ENCODE assay signal across 10 mouse cellular contexts in the genomic region with DNA sequence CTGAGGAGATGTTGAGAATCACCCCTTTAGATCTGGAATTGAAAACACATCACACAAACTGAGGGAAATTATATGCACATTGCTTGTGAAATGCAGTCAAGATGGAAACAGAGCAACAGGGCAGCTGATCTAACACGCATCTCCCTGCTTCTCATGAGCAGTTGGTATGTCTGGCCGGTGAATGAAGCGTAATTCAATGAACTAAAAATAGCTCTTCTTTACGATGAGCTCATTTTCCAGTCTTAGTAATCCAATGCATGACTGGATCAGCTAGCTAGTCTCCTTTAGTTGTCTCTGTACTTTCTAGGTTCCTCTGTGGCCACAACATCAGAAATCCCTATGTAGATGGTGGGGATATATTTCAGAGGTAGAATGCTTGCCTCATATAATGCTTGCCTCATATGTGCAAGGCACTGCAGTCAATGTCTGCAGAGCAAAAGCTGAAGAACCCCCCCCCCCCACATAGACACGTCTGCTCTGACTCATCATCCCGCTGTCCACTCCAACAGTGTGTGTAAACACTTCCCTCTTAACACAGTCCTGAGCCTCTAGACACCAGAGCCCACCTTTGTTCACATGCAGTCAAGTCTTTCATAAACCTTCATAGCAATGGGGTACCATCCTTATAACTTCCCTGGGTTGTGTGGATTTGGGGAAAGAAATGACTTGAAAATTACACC. TPM values are rescaled to one million over a fixed set of nuclear protein-coding genes. Genes with fewer than 3 reads are reported as not detected.
DNase-seq lines count a peak whose midpoint lies in the region; ATAC-seq and TF ChIP-seq lines count a peak whose summit lies in the region.
"Had no signal": no experiment of that assay in that cellular context is flagged by ENCODE, and none has a peak within 500 bp of the region (broad histone marks: within the 10 kb centered on the region; RNA-seq: fewer than 3 reads in every experiment).

No protein-coding gene starts in this region.

- H3K9me3 ChIP-seq in lung, postnatal 0 days (ENCODE audit: low read length) = no peaks in the 10 kb centered on the region
- no peaks in the 10 kb centered on the region for H3K9me3 ChIP-seq in heart, embryonic 11.5 days (replicated peaks; ENCODE audit: control insufficient read depth, low read length)

- H3K9ac ChIP-seq in lung, postnatal 0 days (replicated peaks; ENCODE audit: low read depth) = no peak overlapping the region
- 0 out of 2 replicates have a peak overlapping the region, but pooled peaks have one; percentile 12 for H3K9ac ChIP-seq in heart, embryonic 11.5 days (ENCODE audit: low read depth, low read length)

- TF ChIP-seq EP300 in lung, postnatal 0 days (IDR thresholded peaks at IDR 0.05) = no peak

- no peak overlapping the region for H3K4me3 ChIP-seq in cerebellum, adult 2 months (replicated peaks; ENCODE audit: insufficient read depth, low read depth, low read length)
- H3K4me3 ChIP-seq in lung, postnatal 0 days (ENCODE audit: low read depth, low read length) = no peak overlapping the region
- H3K4me3 ChIP-seq in lung, adult 2 months (replicated peaks; ENCODE audit: extremely low read depth, low read depth, low read length) = no peak overlapping the region
- H3K4me3 ChIP-seq in heart, embryonic 11.5 days (ENCODE audit: low read depth, low read length) = no peak overlapping the region

- intact Hi-C loops in left cerebral cortex, postnatal 10 days (cut with DNase I) = loop anchor here (5.0 kb wide), 1 partner anchor 202 kb away; no protein-coding TSS in a partner anchor

- no peak overlapping the region for H3K4me2 ChIP-seq in lung, postnatal 0 days (replicated peaks; ENCODE audit: low read depth, low read length)
- peak overlapping the region; percentile 44 for H3K4me2 ChIP-seq in heart, embryonic 11.5 days

- no peaks in the 10 kb centered on the region for H3K27me3 ChIP-seq in cerebellum, adult 2 months (ENCODE audit: control insufficient read depth, insufficient read depth, low read length)
- no peaks in the 10 kb centered on the region for H3K27me3 ChIP-seq in lung, postnatal 0 days (replicated peaks; ENCODE audit: insufficient read depth, low read length)
- H3K27me3 ChIP-seq in heart, embryonic 11.5 days (ENCODE audit: control insufficient read depth, insufficient read depth, low read length) = no peaks in the 10 kb centered on the region

- TF ChIP-seq CTCF in cerebellum, adult 2 months (IDR thresholded peaks at IDR 0.05; ENCODE audit: borderline replicate concordance, insufficient read depth, low read depth, low read length) = no peak
- no peak for TF ChIP-seq CTCF in lung, postnatal 0 days (IDR thresholded peaks at IDR 0.05)
- no peak for TF ChIP-seq CTCF in lung, adult 2 months (IDR thresholded peaks at IDR 0.05; ENCODE audit: insufficient read depth, low read length)

- H3K4me1 ChIP-seq in cerebellum, adult 2 months (ENCODE audit: control insufficient read depth, insufficient read depth, low read length) = peaks cover 3% of the 10 kb centered on the region; the same call in 1 of the 2 replicates
- no peaks in the 10 kb centered on the region for H3K4me1 ChIP-seq in lung, postnatal 0 days (ENCODE audit: insufficient read depth, low read depth, low read length)
- no peaks in the 10 kb centered on the region; the same call in 1 of the 2 replicates for H3K4me1 ChIP-seq in lung, adult 2 months (ENCODE audit: control insufficient read depth, insufficient read depth, low read length)
- H3K4me1 ChIP-seq in heart, embryonic 11.5 days (ENCODE audit: control insufficient read depth, insufficient read depth, low read length) = peaks cover 17% of the 10 kb centered on the region

- peak; percentile 38; the same call in 1 of the 2 replicates for ATAC-seq in lung, postnatal 0 days
- ATAC-seq in heart, embryonic 11.5 days (replicated peaks; ENCODE audit: insufficient number of reproducible peaks, low FRiP score, low TSS enrichment) = no peak; the same call in 1 of the 2 replicates

- H3K27ac ChIP-seq in cerebellum, adult 2 months (ENCODE audit: insufficient read depth, low read length) = peak overlapping the region; percentile 47; the same call in 1 of the 2 replicates
- no peak overlapping the region for H3K27ac ChIP-seq in lung, postnatal 0 days (ENCODE audit: low read length)
- peak overlapping the region; percentile 64 for H3K27ac ChIP-seq in heart, embryonic 11.5 days (ENCODE audit: low read depth, low read length)

- DNase-seq in cerebellum, adult 2 months = peak; percentile 40 to 71
- no peak for DNase-seq in cerebellum, postnatal 4 days (ENCODE audit: low spot score in 2 of 2)
- no peak for DNase-seq in lung, postnatal 0 days (ENCODE audit: low spot score)
- no peak for DNase-seq in lung, adult 2 months
- peak; percentile 30 for DNase-seq in skeletal muscle tissue, adult 2 months (ENCODE audit: low read depth, low spot score)
- no peak for DNase-seq in left cerebral cortex, postnatal 10 days (ENCODE audit: extremely low spot score in 1 of 2, low spot score in 2 of 2)
- DNase-seq in adrenal gland, postnatal 10 days = no peak

- WGBS in cerebellum, adult 2 months = 11% methylated on average over 6 of the region's 6 CpGs
- 51% methylated on average over 6 of the region's 6 CpGs for WGBS in lung, postnatal 0 days
- WGBS in lung, adult 2 months = 46% methylated on average over 6 of the region's 6 CpGs
- WGBS in heart, embryonic 11.5 days (ENCODE audit: insufficient replicate concordance) = 36% methylated on average over 6 of the region's 6 CpGs

- H3K36me3 ChIP-seq in lung, postnatal 0 days (ENCODE audit: insufficient read depth, low read length) = no peaks in the 10 kb centered on the region
- no peaks in the 10 kb centered on the region for H3K36me3 ChIP-seq in heart, embryonic 11.5 days (ENCODE audit: control insufficient read depth, insufficient read depth, low read length)

- TF ChIP-seq POLR2A in cerebellum, adult 2 months (IDR thresholded peaks at IDR 0.05; ENCODE audit: borderline replicate concordance, insufficient read depth, low read length) = no peak
- no peak for TF ChIP-seq POLR2A in lung, adult 2 months (IDR thresholded peaks at IDR 0.05; ENCODE audit: borderline replicate concordance, extremely low read depth, low read depth, low read length)

RNA-seq across cellular contexts. Expression of a gene that starts 34.9 kb away (rescaled TPM):
- polyA plus RNA-seq in cerebellum, adult 2 months (2012; rRNA removed) = 52.7 and 54.5 TPM in 2 replicates
- 46.1 and 59.9 TPM in 2 replicates for polyA plus RNA-seq in lung, postnatal 0 days (2015; fragmentation: Nextera tagmentation; extraction: Ambion mirVana)
- 28.2 and 36.6 TPM in 2 replicates for polyA plus RNA-seq in lung, adult 2 months (2012; rRNA removed)
- polyA plus RNA-seq in heart, embryonic 11.5 days (2014; fragmentation: Nextera tagmentation; extraction: Ambion mirVana) = 58.6 and 59.8 TPM in 2 replicates
- total RNA-seq in left cerebral cortex, postnatal 10 days (2021) = 10 to 100 TPM; 26.9 to 29.2 TPM
- total RNA-seq in adrenal gland, postnatal 10 days (2021) = 10 to 100 TPM; 57.2 to 67.8 TPM

RNA-seq across cellular contexts. Expression of a gene that starts 49.4 kb away (rescaled TPM):
- 0.26 and 0.57 TPM in 2 replicates for polyA plus RNA-seq in cerebellum, adult 2 months (2012; rRNA removed)
- not detected in 2 replicates for polyA plus RNA-seq in lung, postnatal 0 days (2015; fragmentation: Nextera tagmentation; extraction: Ambion mirVana)
- polyA plus RNA-seq in lung, adult 2 months (2012; rRNA removed) = not detected in 2 replicates
- not detected in 2 replicates for polyA plus RNA-seq in heart, embryonic 11.5 days (2014; fragmentation: Nextera tagmentation; extraction: Ambion mirVana)
- not detected for total RNA-seq in left cerebral cortex, postnatal 10 days (2021)
- total RNA-seq in adrenal gland, postnatal 10 days (2021) = not detected
- polyA plus RNA-seq: liver, embryonic 16.5 days; neural tube, embryonic 11.5 days had no signal

Comparison
In these comparisons a context has a peak if more than half of its experiments do, and no peak if none do; other contexts are left out.
1. DNase-seq: peak in cerebellum, adult 2 months (2 of 2) and skeletal muscle tissue, adult 2 months (single experiment); none in cerebellum, postnatal 4 days (0 of 2), lung, postnatal 0 days (single experiment), lung, adult 2 months (single experiment), left cerebral cortex, postnatal 10 days (0 of 2) and adrenal gland, postnatal 10 days (single experiment).